Mouse (Mus musculus) thymus, postnatal 36 days (tissue): ENCODE results near the gene Rexo1.

Source experiments
- DNase-seq, 2 experiments: peaks; one replicate each; pipeline ENCODE4 v3.0.0; 2022; ENCODE audit warnings: mixed read lengths in 2 of 2

Gene Rexo1

GRCm38 (mm10) chr10:80553575-80553974 lies 7.8 kb downstream of the Rexo1 start:
- no peak for DNase-seq

GRCm38 (mm10) chr10:80552364-80552763 lies 9.0 kb downstream of the Rexo1 start:
- no peak for DNase-seq

- no peak for DNase-seq
Measured at GRCm38 (mm10) chr10:80549279-80549678, 12.1 kb downstream of the Rexo1 start.

- DNase-seq, result peak; percentile 37 to 46
Measured at GRCm38 (mm10) chr10:80548428-80549006, 12.8 kb downstream of the Rexo1 start.

GRCm38 (mm10) chr10:80547539-80547938 lies 13.8 kb downstream of the Rexo1 start:
- DNase-seq, result no peak

- DNase-seq, result no peak
Measured at GRCm38 (mm10) chr10:80546945-80547344, 14.4 kb downstream of the Rexo1 start.

- DNase-seq, result no peak
Measured at GRCm38 (mm10) chr10:80545590-80545989, 15.8 kb downstream of the Rexo1 start.

- no peak for DNase-seq
Measured at GRCm38 (mm10) chr10:80543873-80544272, 17.5 kb downstream of the Rexo1 start.

- no peak for DNase-seq
Measured at GRCm38 (mm10) chr10:80539493-80539892, 21.9 kb downstream of the Rexo1 start.

- peak; percentile 78 to 87 for DNase-seq
Measured at GRCm38 (mm10) chr10:80538710-80539394, 22.5 kb downstream of the Rexo1 start, which contains the start of gene Atp8b3. TSS of gene Atp8b3 (minus strand) at chr10:80539124.

GRCm38 (mm10) chr10:80538180-80538579 lies 23.2 kb downstream of the Rexo1 start:
- DNase-seq, result no peak

GRCm38 (mm10) chr10:80535711-80536110 lies 25.6 kb downstream of the Rexo1 start:
- DNase-seq, result no peak

GRCm38 (mm10) chr10:80535071-80535470 lies 26.3 kb downstream of the Rexo1 start:
- no peak for DNase-seq

- DNase-seq, result no peak
Measured at GRCm38 (mm10) chr10:80533704-80534103, 27.7 kb downstream of the Rexo1 start.

- no peak for DNase-seq
Measured at GRCm38 (mm10) chr10:80532783-80533182, 28.6 kb downstream of the Rexo1 start.

GRCm38 (mm10) chr10:80526172-80526571 lies 35.2 kb downstream of the Rexo1 start:
- no peak for DNase-seq

- DNase-seq, result peak in 1 of 2 experiments; percentile 22
Measured at GRCm38 (mm10) chr10:80523299-80523698, 38.1 kb downstream of the Rexo1 start.

GRCm38 (mm10) chr10:80519287-80519686 lies 42.1 kb downstream of the Rexo1 start:
- DNase-seq, result no peak

GRCm38 (mm10) chr10:80513739-80514138 lies 47.6 kb downstream of the Rexo1 start:
- no peak for DNase-seq

GRCm38 (mm10) chr10:80510273-80510660 lies 51.1 kb downstream of the Rexo1 start:
- no peak for DNase-seq

- DNase-seq, result peak; percentile 79 to 85
Measured at GRCm38 (mm10) chr10:80509412-80510272, 51.7 kb downstream of the Rexo1 start.

- peak; percentile 59 to 69 for DNase-seq
Measured at GRCm38 (mm10) chr10:80506222-80506621, 55.1 kb downstream of the Rexo1 start.

GRCm38 (mm10) chr10:80504724-80505123 lies 56.6 kb downstream of the Rexo1 start:
- DNase-seq, result no peak
